Mouse (Mus musculus): ENCODE results near the gene Mrpl40.
A peak's percentile ranks its signal among the peaks of the same experiment; 100 is the strongest.
"Not testable (repeated sequence)": the region's sequence is repeated elsewhere in the genome, so short reads cannot be mapped to it uniquely, and the experiment has no call there.

Gene Mrpl40

GRCm38 (mm10) chr16:18876442-18877308 lies at the start of gene Mrpl40, which contains the start of gene Hira:
Gene Mrpl40 (minus strand): TSS chr16:18876862.
Gene Hira (plus strand): TSS chr16:18877037.
- DNase-seq (ENCODE audit: low spot score), result peak; percentile 94

GRCm38 (mm10) chr16:18921771-18922170 lies 45.1 kb upstream of the Mrpl40 start:
- DNase-seq (ENCODE audit: low spot score), result no peak

GRCm38 (mm10) chr16:18916064-18916463 lies 39.4 kb upstream of the Mrpl40 start:
- no peak for DNase-seq (ENCODE audit: low spot score)

- no peak for DNase-seq (ENCODE audit: low spot score)
Measured at GRCm38 (mm10) chr16:18905648-18906047, 29.0 kb upstream of the Mrpl40 start.

- peak; percentile 79 for DNase-seq (ENCODE audit: low spot score)
Measured at GRCm38 (mm10) chr16:18896429-18896828, 19.8 kb upstream of the Mrpl40 start.

- no peak for DNase-seq (ENCODE audit: low spot score)
Measured at GRCm38 (mm10) chr16:18895249-18895648, 18.6 kb upstream of the Mrpl40 start.

- no peak for DNase-seq (ENCODE audit: low spot score)
Measured at GRCm38 (mm10) chr16:18893840-18894372, 17.2 kb upstream of the Mrpl40 start.

- DNase-seq (ENCODE audit: low spot score), result no peak
Measured at GRCm38 (mm10) chr16:18884044-18884443, 7.4 kb upstream of the Mrpl40 start.

- no peak for DNase-seq (ENCODE audit: low spot score)
Measured at GRCm38 (mm10) chr16:18878091-18878720, 1.5 kb upstream of the Mrpl40 start.

GRCm38 (mm10) chr16:18877386-18878090 lies 876 bp upstream of the Mrpl40 start:
- DNase-seq (ENCODE audit: low spot score), result peak; percentile 82

- no peak for DNase-seq (ENCODE audit: low spot score)
Measured at GRCm38 (mm10) chr16:18876091-18876441, 596 bp downstream of the Mrpl40 start.

GRCm38 (mm10) chr16:18870495-18870894 lies 6.2 kb downstream of the Mrpl40 start:
- DNase-seq (ENCODE audit: low spot score), result not testable (repeated sequence)

GRCm38 (mm10) chr16:18860186-18860585 lies 16.5 kb downstream of the Mrpl40 start:
- DNase-seq (ENCODE audit: low spot score), result peak; percentile 67

GRCm38 (mm10) chr16:18858551-18858950 lies 18.1 kb downstream of the Mrpl40 start:
- DNase-seq (ENCODE audit: low spot score), result peak; percentile 31

- not testable (repeated sequence) for DNase-seq (ENCODE audit: low spot score)
Measured at GRCm38 (mm10) chr16:18849521-18850190, 27.0 kb downstream of the Mrpl40 start.

GRCm38 (mm10) chr16:18846301-18846820 lies 30.3 kb downstream of the Mrpl40 start:
- no peak for DNase-seq (ENCODE audit: low spot score)

GRCm38 (mm10) chr16:18838346-18838745 lies 38.3 kb downstream of the Mrpl40 start:
- no peak for DNase-seq (ENCODE audit: low spot score)

GRCm38 (mm10) chr16:18836468-18837208 lies 40.0 kb downstream of the Mrpl40 start, which contains the start of the genes 2510002D24Rik and Gm28539:
Gene 2510002D24Rik (plus strand): TSS chr16:18836578.
Gene Gm28539 (plus strand): TSS chr16:18836584.
- DNase-seq (ENCODE audit: low spot score), result peak; percentile 81

GRCm38 (mm10) chr16:18836073-18836467 lies 40.6 kb downstream of the Mrpl40 start:
- DNase-seq (ENCODE audit: low spot score), result no peak

- DNase-seq (ENCODE audit: low spot score), result no peak
Measured at GRCm38 (mm10) chr16:18833486-18833885, 43.2 kb downstream of the Mrpl40 start.

- DNase-seq (ENCODE audit: low spot score), result no peak
Measured at GRCm38 (mm10) chr16:18829102-18829501, 47.6 kb downstream of the Mrpl40 start.
